Mouse (Mus musculus) heart, embryonic 16.5 days (tissue): ENCODE data around the gene Ddah2. TPM values are rescaled to one million over a fixed set of nuclear protein-coding genes. Genes with fewer than 3 reads are reported as not detected.
A peak's percentile ranks its signal among the peaks of the same experiment; 100 is the strongest.
"Not testable (repeated sequence)": the region's sequence is repeated elsewhere in the genome, so short reads cannot be mapped to it uniquely, and the experiment has no call there.

Experiments
- ATAC-seq: fragments of 200-750 bp; cut with Nextera tagmentation; replicated peaks from 2 replicates; pipeline ENCODE4 v1.8.0; 2017; ENCODE audit warnings: moderate number of reproducible peaks; ENCODE audit not compliant: insufficient read depth, low FRiP score; ENCODE audit errors: extremely low read depth
- H3K27ac ChIP-seq: fragments of 300-500 bp; sonication (generic); 2 replicates; pipeline ENCODE4 v1.5.1; 2014; ENCODE audit warnings: mild to moderate bottlenecking, low read length, control low read depth, moderate library complexity
- H3K27me3 ChIP-seq: fragments of 300-500 bp; sonication (generic); 2 replicates; pipeline ENCODE4 v1.6.1; 2014; ENCODE audit warnings: low read length, mixed read lengths; ENCODE audit not compliant: control insufficient read depth, insufficient read depth
- H3K36me3 ChIP-seq: fragments of 300-500 bp; sonication (generic); 2 replicates; pipeline ENCODE4 v1.6.1; 2014; ENCODE audit not compliant: control insufficient read depth, insufficient read depth
- H3K4me1 ChIP-seq: fragments of 300-500 bp; sonication (generic); 2 replicates; pipeline ENCODE4 v1.6.1; 2014; ENCODE audit warnings: low read length, mixed read lengths; ENCODE audit not compliant: control insufficient read depth, insufficient read depth
- H3K4me2 ChIP-seq: fragments of 300-500 bp; sonication (generic); 2 replicates; pipeline ENCODE4 v1.6.1; 2014; ENCODE audit warnings: low read depth, mild to moderate bottlenecking, control low read depth, low read length
- H3K4me3 ChIP-seq: fragments of 300-500 bp; sonication (generic); 2 replicates; pipeline ENCODE4 v1.5.1; 2014; ENCODE audit warnings: mild to moderate bottlenecking, control low read depth, low read length
- H3K9ac ChIP-seq: fragments of 300-500 bp; sonication (generic); 2 replicates; pipeline ENCODE4 v1.6.1; 2014; ENCODE audit warnings: low read length, control low read depth
- H3K9me3 ChIP-seq: fragments of 300-500 bp; sonication (generic); replicated peaks from 2 replicates; pipeline ENCODE4 v1.6.1; 2016; ENCODE audit warnings: low read length; ENCODE audit not compliant: control insufficient read depth
- WGBS: fragments of 180-500 bp; shearing (Covaris S2); extraction: QIAGEN DNeasy Blood & Tissue Kit; methylation state at CpG from one replicate; pipeline ENCODE4 v1.1.7; 2014; 5-methylcytosine and 5-hydroxymethylcytosine counted together
- polyA plus RNA-seq: library from polyadenylated mRNA; unstranded; fragments of >200 nt; fragmentation: Nextera tagmentation; extraction: Ambion mirVana; gene quantifications from 2 replicates; pipeline ENCODE4 v1.2.1, GENCODE M21; 2015

Ddah2 gene
- polyA plus RNA-seq, 1 experiment from 2014 or later, result 171 TPM

GRCm38 (mm10) chr17:35032323-35032870, 26.4 kb upstream of the Ddah2 start:
- no peak overlapping the region for H3K4me2 ChIP-seq
- peaks cover 3% of the 10 kb centered on the region; the same call in 1 of the 2 replicates for H3K4me1 ChIP-seq
- ATAC-seq, result no peak
- H3K36me3 ChIP-seq, result no peaks in the 10 kb centered on the region
- H3K9me3 ChIP-seq, result no peaks in the 10 kb centered on the region
- H3K9ac ChIP-seq, result no peak overlapping the region
- H3K27me3 ChIP-seq, result no peaks in the 10 kb centered on the region
- H3K4me3 ChIP-seq, result no peak overlapping the region
- 65% methylated on average over 8 of the region's 8 CpGs for WGBS
- no peak overlapping the region for H3K27ac ChIP-seq

DNA sequence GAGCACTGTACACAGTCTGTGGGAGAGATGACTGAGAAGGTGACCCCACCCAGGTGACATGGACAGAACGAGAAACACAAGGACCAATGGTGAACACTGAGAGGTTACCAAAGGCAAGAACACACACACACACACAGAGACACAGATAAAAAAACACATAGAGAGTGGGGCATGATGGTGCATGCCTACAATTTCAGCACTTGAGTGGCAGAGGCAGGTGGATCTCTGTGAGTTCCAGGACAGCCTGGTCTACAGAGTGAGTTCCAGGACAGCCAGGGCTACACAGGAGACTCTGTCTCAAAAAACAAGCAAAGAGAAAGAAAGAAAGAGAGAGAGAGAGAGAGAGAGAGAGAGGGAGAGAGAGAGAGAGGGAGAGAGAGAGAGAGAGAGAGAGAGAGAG, 25.1 kb upstream of the Ddah2 start:
- H3K9ac ChIP-seq, H3K27ac ChIP-seq, H3K36me3 ChIP-seq, H3K27me3 ChIP-seq, H3K4me2 ChIP-seq, H3K4me1 ChIP-seq, H3K9me3 ChIP-seq, ATAC-seq, H3K4me3 ChIP-seq: not testable (repeated sequence)
- WGBS, result 74% methylated on average over 1 of the region's 1 CpGs

DNA sequence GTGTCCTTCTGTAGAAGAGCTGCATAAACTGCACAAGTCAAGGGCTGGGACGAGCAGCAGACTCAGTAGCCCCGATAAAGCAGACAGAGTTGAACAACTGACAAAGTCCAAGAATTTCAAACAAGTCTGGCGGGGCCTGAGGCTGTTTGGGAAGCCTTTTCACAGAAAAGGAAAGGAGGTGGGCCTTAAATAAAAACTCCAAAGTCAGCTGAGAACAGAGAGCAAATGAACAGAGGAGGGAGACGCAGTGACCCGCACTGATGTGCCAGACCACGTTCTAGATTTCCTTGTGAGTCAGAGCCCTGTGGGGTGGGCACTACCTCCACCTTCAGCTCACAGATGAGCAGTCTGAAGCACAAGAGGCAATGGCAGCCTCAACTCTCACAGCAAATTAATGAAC, 23.9 kb upstream of the Ddah2 start:
- Histone ChIP-seq H3K4me3 (no peak overlapping the region), H3K9me3 (no peaks in the 10 kb centered on the region), H3K4me1 (no peaks in the 10 kb centered on the region), H3K9ac (no peak overlapping the region), H3K27me3 (no peaks in the 10 kb centered on the region), H3K36me3 (no peaks in the 10 kb centered on the region), H3K27ac (no peak overlapping the region), H3K4me2 (no peak overlapping the region)
- WGBS, result 72% methylated on average over 6 of the region's 6 CpGs
- no peak for ATAC-seq

- Histone ChIP-seq H3K27me3 (no peaks in the 10 kb centered on the region), H3K36me3 (no peaks in the 10 kb centered on the region), H3K4me3 (no peak overlapping the region), H3K27ac (no peak overlapping the region), H3K4me2 (no peak overlapping the region), H3K4me1 (peaks cover 2% of the 10 kb centered on the region; the same call in 1 of the 2 replicates), H3K9ac (no peak overlapping the region), H3K9me3 (no peaks in the 10 kb centered on the region)
- WGBS, result 80% methylated on average over 11 of the region's 11 CpGs
- ATAC-seq, result no peak
Observed at GRCm38 (mm10) chr17:35039121-35039873, 19.5 kb upstream of the Ddah2 start.

DNA sequence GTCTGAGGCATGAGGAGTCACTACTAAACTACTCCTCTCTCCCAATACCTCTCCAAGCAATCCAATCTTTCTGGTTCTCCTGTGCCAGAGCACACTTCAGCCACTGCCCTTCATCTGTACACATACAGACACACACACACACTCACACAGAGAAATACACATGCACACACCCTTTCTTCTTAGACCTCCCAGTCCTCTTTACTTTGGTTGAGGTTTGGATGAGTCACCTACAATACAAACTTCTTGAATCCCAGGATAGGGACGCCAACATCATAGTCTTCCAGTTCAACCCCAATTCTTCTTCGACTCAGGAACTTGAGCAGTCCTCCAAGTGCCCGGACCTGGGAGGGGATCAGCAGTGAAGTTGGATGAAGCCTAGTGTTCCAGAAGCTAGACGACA, 15.0 kb upstream of the Ddah2 start:
- Histone ChIP-seq H3K36me3 (no peaks in the 10 kb centered on the region), H3K4me1 (peaks cover 31% of the 10 kb centered on the region), H3K27ac (peak overlapping the region; percentile 94), H3K9me3 (no peaks in the 10 kb centered on the region), H3K4me2 (no peak overlapping the region), H3K4me3 (no peak overlapping the region), H3K27me3 (no peaks in the 10 kb centered on the region), H3K9ac (no peak overlapping the region)
- no peak for ATAC-seq
- 64% methylated on average over 4 of the region's 4 CpGs for WGBS

DNA sequence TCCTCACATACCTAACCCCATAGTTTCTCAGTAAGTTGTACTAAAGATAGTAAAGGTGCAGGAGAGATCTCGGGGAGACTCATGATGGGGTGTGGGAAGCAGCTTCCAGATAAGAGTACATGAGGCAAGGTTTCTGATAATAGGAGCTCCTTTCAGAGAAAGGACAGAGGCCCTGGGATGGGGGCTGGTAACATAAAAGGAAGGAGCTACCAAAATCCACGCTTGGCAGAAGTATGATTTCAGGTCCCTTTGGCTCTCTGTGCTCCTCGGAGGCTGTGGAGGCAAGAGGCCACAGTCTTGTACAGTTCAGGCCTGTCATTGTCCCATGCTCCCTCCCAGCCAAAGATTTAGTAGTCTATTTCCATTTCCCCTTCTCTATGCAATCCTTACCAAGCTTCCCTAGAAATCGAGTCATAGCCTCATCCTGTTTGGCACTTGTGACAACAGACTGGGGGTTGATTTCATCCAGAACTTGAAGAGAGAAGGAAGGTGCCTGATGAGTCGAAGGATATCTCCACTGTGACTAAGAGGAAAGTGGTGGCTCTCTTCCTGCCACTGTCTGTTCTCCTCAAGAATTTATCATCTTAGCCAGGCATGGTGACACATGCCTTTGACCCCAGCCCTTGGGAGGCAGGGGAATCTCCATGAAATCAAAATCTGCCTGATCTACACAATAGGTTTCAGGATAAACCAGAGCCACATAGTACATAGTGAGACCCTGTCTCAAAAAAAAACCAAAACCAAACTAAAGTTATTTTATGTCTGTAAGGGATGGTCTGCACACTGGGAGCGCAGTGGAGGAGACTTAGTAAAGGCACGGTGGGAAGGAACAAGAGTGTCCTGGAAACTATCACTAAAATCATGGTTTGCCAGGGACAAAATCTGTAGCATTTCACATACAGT, 13.7 kb upstream of the Ddah2 start:
- no peaks in the 10 kb centered on the region for H3K9me3 ChIP-seq
- H3K36me3 ChIP-seq, result no peaks in the 10 kb centered on the region
- peak overlapping the region; percentile 96 for H3K9ac ChIP-seq
- H3K4me3 ChIP-seq, result peak overlapping the region; percentile 72
- peaks cover 39% of the 10 kb centered on the region for H3K4me1 ChIP-seq
- 56% methylated on average over 7 of the region's 7 CpGs for WGBS
- H3K27me3 ChIP-seq, result no peaks in the 10 kb centered on the region
- peak overlapping the region; percentile 99 for H3K4me2 ChIP-seq
- H3K27ac ChIP-seq, result peak overlapping the region; percentile 94
- ATAC-seq, result no peak

- no peaks in the 10 kb centered on the region for H3K27me3 ChIP-seq
- no peaks in the 10 kb centered on the region for H3K36me3 ChIP-seq
- no peak for ATAC-seq
- H3K9me3 ChIP-seq, result no peaks in the 10 kb centered on the region
- peak overlapping the region; percentile 94 for H3K27ac ChIP-seq
- H3K4me3 ChIP-seq, result peak overlapping the region; percentile 72
- H3K9ac ChIP-seq, result peak overlapping the region; percentile 96
- peaks cover 39% of the 10 kb centered on the region for H3K4me1 ChIP-seq
- WGBS, result 2% methylated on average over 46 of the region's 48 CpGs
- H3K4me2 ChIP-seq, result peak overlapping the region; percentile 99
Observed at GRCm38 (mm10) chr17:35045807-35046680, 12.8 kb upstream of the Ddah2 start.

DNA sequence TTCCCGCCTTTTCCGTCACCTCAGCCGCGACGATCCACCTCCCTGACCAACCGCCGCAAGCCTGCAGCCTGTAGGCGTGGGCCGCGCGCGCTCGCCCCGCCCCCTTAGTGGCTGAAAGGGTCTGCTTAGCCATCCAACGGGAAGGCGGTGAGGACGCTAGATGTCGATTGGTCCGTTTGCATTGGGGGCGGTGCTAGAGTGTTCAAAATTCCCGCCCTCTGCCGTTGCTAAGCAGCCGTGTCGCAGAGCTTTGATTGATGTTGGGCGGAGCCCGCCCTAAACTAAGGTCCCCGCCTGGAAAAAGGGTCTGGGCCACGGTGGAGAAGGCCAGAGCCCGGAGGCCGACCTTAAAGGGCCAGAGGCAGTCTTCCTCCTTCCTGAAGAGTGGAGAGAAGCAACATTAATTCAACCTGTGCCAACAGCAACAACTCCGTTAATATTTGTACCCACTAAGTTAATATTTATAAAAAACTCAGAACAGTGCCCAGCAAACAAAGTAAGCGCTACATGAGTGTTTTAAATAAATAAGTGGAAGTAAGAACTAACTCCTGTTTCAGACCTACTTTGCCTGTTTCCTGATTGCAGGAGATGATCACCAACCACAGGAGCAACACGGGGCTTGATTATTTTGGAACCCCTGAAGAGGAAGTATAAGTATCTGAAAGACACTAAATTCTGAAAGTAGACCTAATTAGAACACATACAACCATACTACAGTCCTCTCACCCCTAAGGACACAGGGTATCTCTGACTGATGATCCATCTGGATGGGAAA, 12.0 kb upstream of the Ddah2 start, which contains the start of gene Msh5:
TSS of gene Msh5 (minus strand) at position 65 of the 775 bp plus-strand sequence.
- ATAC-seq, result peak; percentile 94
- Histone ChIP-seq H3K4me3 (peak within 1 kb of the TSS; percentile 72), H3K4me2 (peak within 1 kb of the TSS; percentile 99), H3K4me1 (peaks cover 39% of the 10 kb centered on the region), H3K27me3 (no peaks in the 10 kb centered on the region), H3K9me3 (no peaks in the 10 kb centered on the region), H3K27ac (peak within 1 kb of the TSS; percentile 98), H3K36me3 (no peaks in the 10 kb centered on the region), H3K9ac (peak within 1 kb of the TSS; percentile 96)
- WGBS, result 3% methylated on average over 33 of the region's 33 CpGs
